Mouse (Mus musculus): ENCODE data around the gene Kif17.

GRCm38 (mm10) chr4:138313021-138313420 lies 62.8 kb downstream of the Kif17 start:
- TF ChIP-seq EP300 (IDR thresholded peaks at IDR 0.05; ENCODE audit: low read depth) = no peak
- TF ChIP-seq CTCF (IDR thresholded peaks at IDR 0.05; ENCODE audit: low read depth) = no peak
